Mouse (Mus musculus): ENCODE data around the gene Vegfc. TPM values are rescaled to one million over a fixed set of nuclear protein-coding genes. Genes with fewer than 3 reads are reported as not detected.
A peak's percentile ranks its signal among the peaks of the same experiment; 100 is the strongest.

Vegfc gene
- polyA plus RNA-seq, 1 experiment from 2014 or later = 14.5 TPM

- Histone ChIP-seq H3K36me3 (ENCODE audit: insufficient read depth) (no peaks in the 10 kb centered on the region), H3K4me1 (ENCODE audit: insufficient read depth) (no peaks in the 10 kb centered on the region), H3K9ac (no peak overlapping the region), H3K9me3 (ENCODE audit: low read depth, low read length) (no peaks in the 10 kb centered on the region), H3K27ac (ENCODE audit: low read depth) (no peak overlapping the region), H3K27me3 (ENCODE audit: insufficient read depth, low read length) (no peaks in the 10 kb centered on the region), H3K4me3 (ENCODE audit: low read depth, low read length) (no peak overlapping the region), H3K4me2 (no peak overlapping the region)
- DNase-seq (peak; percentile 56), ATAC-seq (ENCODE audit: insufficient read depth) (peak; percentile 44; the same call in 1 of the 2 replicates)
- 25% methylated on average over 6 of the region's 6 CpGs for WGBS
- TF ChIP-seq CTCF (IDR thresholded peaks at IDR 0.05; ENCODE audit: low read depth) = no peak
Measured at GRCm38 (mm10) chr8:54100058-54100457, 22.7 kb downstream of the Vegfc start.

GRCm38 (mm10) chr8:54114581-54114980, 37.2 kb downstream of the Vegfc start:
- ATAC-seq (ENCODE audit: insufficient read depth) = no peak
- no peaks in the 10 kb centered on the region for H3K4me1 ChIP-seq (ENCODE audit: insufficient read depth)

GRCm38 (mm10) chr8:54120115-54120514, 42.7 kb downstream of the Vegfc start:
- ATAC-seq (ENCODE audit: insufficient read depth) = no peak
- H3K4me1 ChIP-seq (ENCODE audit: insufficient read depth) = no peaks in the 10 kb centered on the region
- no peak for DNase-seq
- 88% methylated on average over 7 of the region's 7 CpGs for WGBS
- no peak overlapping the region for H3K9ac ChIP-seq
- TF ChIP-seq CTCF (IDR thresholded peaks at IDR 0.05; ENCODE audit: low read depth) = no peak
- H3K9me3 ChIP-seq (ENCODE audit: low read depth, low read length) = no peaks in the 10 kb centered on the region
- no peak overlapping the region for H3K4me3 ChIP-seq (ENCODE audit: low read depth, low read length)
- H3K4me2 ChIP-seq = no peak overlapping the region
- no peak overlapping the region for H3K27ac ChIP-seq (ENCODE audit: low read depth)
- H3K27me3 ChIP-seq (ENCODE audit: insufficient read depth, low read length) = no peaks in the 10 kb centered on the region
- H3K36me3 ChIP-seq (ENCODE audit: insufficient read depth) = no peaks in the 10 kb centered on the region

More at GRCm38 (mm10) chr8:54114581-54114980, 37.2 kb downstream of the Vegfc start:
- H3K9me3 ChIP-seq (ENCODE audit: low read depth, low read length) = no peaks in the 10 kb centered on the region
- H3K4me3 ChIP-seq (ENCODE audit: low read depth, low read length) = no peak overlapping the region
- 50% methylated on average over 3 of the region's 3 CpGs for WGBS
- no peak for DNase-seq
- no peaks in the 10 kb centered on the region for H3K36me3 ChIP-seq (ENCODE audit: insufficient read depth)
- TF ChIP-seq CTCF (IDR thresholded peaks at IDR 0.05; ENCODE audit: low read depth) = no peak
- H3K27ac ChIP-seq (ENCODE audit: low read depth) = no peak overlapping the region
- no peak overlapping the region for H3K4me2 ChIP-seq
- no peak overlapping the region for H3K9ac ChIP-seq
- H3K27me3 ChIP-seq (ENCODE audit: insufficient read depth, low read length) = no peaks in the 10 kb centered on the region

- ATAC-seq (ENCODE audit: insufficient read depth) (no peak), DNase-seq (no peak)
- H3K27ac ChIP-seq (ENCODE audit: low read depth) = no peak overlapping the region
- H3K27me3 ChIP-seq (ENCODE audit: insufficient read depth, low read length) = no peaks in the 10 kb centered on the region
- no peaks in the 10 kb centered on the region for H3K36me3 ChIP-seq (ENCODE audit: insufficient read depth)
- no peak overlapping the region for H3K4me3 ChIP-seq (ENCODE audit: low read depth, low read length)
- no peaks in the 10 kb centered on the region for H3K9me3 ChIP-seq (ENCODE audit: low read depth, low read length)
- no peak overlapping the region for H3K4me2 ChIP-seq
- TF ChIP-seq CTCF (IDR thresholded peaks at IDR 0.05; ENCODE audit: low read depth) = no peak
- no peak overlapping the region for H3K9ac ChIP-seq
- WGBS = 57% methylated on average over 3 of the region's 3 CpGs
- no peaks in the 10 kb centered on the region for H3K4me1 ChIP-seq (ENCODE audit: insufficient read depth)
Measured at GRCm38 (mm10) chr8:54121942-54122341, 44.5 kb downstream of the Vegfc start.

GRCm38 (mm10) chr8:54122345-54122744, 44.9 kb downstream of the Vegfc start:
- Histone ChIP-seq H3K27ac (ENCODE audit: low read depth) (no peak overlapping the region), H3K27me3 (ENCODE audit: insufficient read depth, low read length) (no peaks in the 10 kb centered on the region), H3K9ac (no peak overlapping the region), H3K4me2 (no peak overlapping the region), H3K9me3 (ENCODE audit: low read depth, low read length) (no peaks in the 10 kb centered on the region), H3K4me3 (ENCODE audit: low read depth, low read length) (no peak overlapping the region), H3K4me1 (ENCODE audit: insufficient read depth) (no peaks in the 10 kb centered on the region), H3K36me3 (ENCODE audit: insufficient read depth) (no peaks in the 10 kb centered on the region)
- TF ChIP-seq CTCF (IDR thresholded peaks at IDR 0.05; ENCODE audit: low read depth) = no peak
- ATAC-seq (ENCODE audit: insufficient read depth) = no peak
- no peak for DNase-seq
- WGBS = 78% methylated on average over 1 of the region's 1 CpGs

- 94% methylated on average over 2 of the region's 2 CpGs for WGBS
Measured at GRCm38 (mm10) chr8:54130558-54130957, 53.2 kb downstream of the Vegfc start.

GRCm38 (mm10) chr8:54153240-54153639, 75.8 kb downstream of the Vegfc start:
- DNase-seq (peak; percentile 69), ATAC-seq (ENCODE audit: insufficient read depth) (no peak)
- 54% methylated on average over 4 of the region's 4 CpGs for WGBS
- TF ChIP-seq CTCF (IDR thresholded peaks at IDR 0.05; ENCODE audit: low read depth) = peak; percentile 61
- Histone ChIP-seq H3K9me3 (ENCODE audit: low read depth, low read length) (no peaks in the 10 kb centered on the region), H3K4me2 (no peak overlapping the region), H3K4me1 (ENCODE audit: insufficient read depth) (no peaks in the 10 kb centered on the region), H3K27me3 (ENCODE audit: insufficient read depth, low read length) (no peaks in the 10 kb centered on the region), H3K27ac (ENCODE audit: low read depth) (no peak overlapping the region), H3K36me3 (ENCODE audit: insufficient read depth) (0 out of 2 replicates have a peak, but pooled peaks cover 2% of the 10 kb centered on the region), H3K4me3 (ENCODE audit: low read depth, low read length) (no peak overlapping the region), H3K9ac (no peak overlapping the region)

More at GRCm38 (mm10) chr8:54130558-54130957, 53.2 kb downstream of the Vegfc start:
- TF ChIP-seq CTCF (IDR thresholded peaks at IDR 0.05; ENCODE audit: low read depth) = no peak
- Histone ChIP-seq H3K4me2 (no peak overlapping the region), H3K9me3 (ENCODE audit: low read depth, low read length) (no peaks in the 10 kb centered on the region), H3K27ac (ENCODE audit: low read depth) (no peak overlapping the region), H3K36me3 (ENCODE audit: insufficient read depth) (no peaks in the 10 kb centered on the region), H3K27me3 (ENCODE audit: insufficient read depth, low read length) (no peaks in the 10 kb centered on the region), H3K4me3 (ENCODE audit: low read depth, low read length) (no peak overlapping the region), H3K9ac (no peak overlapping the region), H3K4me1 (ENCODE audit: insufficient read depth) (no peaks in the 10 kb centered on the region)
- DNase-seq (peak; percentile 48), ATAC-seq (ENCODE audit: insufficient read depth) (no peak)

GRCm38 (mm10) chr8:54163505-54163904, 86.1 kb downstream of the Vegfc start:
- H3K4me1 ChIP-seq (ENCODE audit: insufficient read depth) = no peaks in the 10 kb centered on the region
- 21% methylated on average over 5 of the region's 5 CpGs for WGBS
- H3K9me3 ChIP-seq (ENCODE audit: low read depth, low read length) = no peaks in the 10 kb centered on the region
- no peak overlapping the region for H3K27ac ChIP-seq (ENCODE audit: low read depth)
- no peak overlapping the region for H3K4me3 ChIP-seq (ENCODE audit: low read depth, low read length)
- no peaks in the 10 kb centered on the region for H3K27me3 ChIP-seq (ENCODE audit: insufficient read depth, low read length)
- no peaks in the 10 kb centered on the region for H3K36me3 ChIP-seq (ENCODE audit: insufficient read depth)
- DNase-seq = peak; percentile 51
- no peak overlapping the region for H3K9ac ChIP-seq
- H3K4me2 ChIP-seq = peak overlapping the region; percentile 15; the same call in 1 of the 2 replicates
- peak; percentile 80 for ATAC-seq (ENCODE audit: insufficient read depth)
- TF ChIP-seq CTCF (IDR thresholded peaks at IDR 0.05; ENCODE audit: low read depth) = no peak

Data from lung, embryonic 14.5 days (tissue).